Mouse (Mus musculus): ENCODE measurements around the gene Slc44a2. TPM values are rescaled to one million over a fixed set of nuclear protein-coding genes. Genes with fewer than 3 reads are reported as not detected.

Gene Slc44a2
- polyA plus RNA-seq, 1 experiment from 2014 or later: 58.6 TPM

DNA sequence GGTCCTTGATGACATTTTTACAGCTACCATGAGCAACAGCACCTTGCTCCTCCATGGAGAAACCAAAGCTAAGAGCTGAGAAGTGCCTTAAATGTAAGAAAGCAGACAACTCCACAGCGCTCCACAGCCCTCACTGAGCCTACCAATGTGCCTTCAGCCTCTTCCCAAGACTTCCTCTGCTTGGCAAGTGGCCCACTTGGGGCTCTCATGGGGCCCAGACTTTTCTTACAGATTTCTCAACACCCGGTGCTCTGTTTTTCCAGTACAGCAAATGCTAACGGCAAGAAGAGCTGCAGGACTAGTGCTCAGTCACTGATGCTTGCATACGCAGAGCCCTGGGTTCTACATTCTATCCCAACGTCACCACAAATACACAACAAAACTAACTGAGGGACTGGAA lies 42.7 kb upstream of the Slc44a2 start:
- no peak for DNase-seq (ENCODE audit: low spot score, missing footprints)
- no peak for ATAC-seq (ENCODE audit: low FRiP score)
- Histone ChIP-seq H3K9me3 (ENCODE audit: control insufficient read depth, low read length) (no peaks in the 10 kb centered on the region), H3K4me2 (no peak overlapping the region), H3K27me3 (ENCODE audit: control insufficient read depth, insufficient read depth, low read length) (no peaks in the 10 kb centered on the region), H3K4me1 (ENCODE audit: control insufficient read depth, insufficient read depth, low read length) (no peaks in the 10 kb centered on the region), H3K27ac (ENCODE audit: low read depth, low read length) (no peak overlapping the region), H3K9ac (ENCODE audit: low read length) (no peak overlapping the region), H3K4me3 (ENCODE audit: low read depth, low read length) (no peak overlapping the region), H3K36me3 (ENCODE audit: control insufficient read depth, insufficient read depth, low read length) (peaks cover 32% of the 10 kb centered on the region)
- WGBS: 95% methylated on average over 5 of the region's 5 CpGs

DNA sequence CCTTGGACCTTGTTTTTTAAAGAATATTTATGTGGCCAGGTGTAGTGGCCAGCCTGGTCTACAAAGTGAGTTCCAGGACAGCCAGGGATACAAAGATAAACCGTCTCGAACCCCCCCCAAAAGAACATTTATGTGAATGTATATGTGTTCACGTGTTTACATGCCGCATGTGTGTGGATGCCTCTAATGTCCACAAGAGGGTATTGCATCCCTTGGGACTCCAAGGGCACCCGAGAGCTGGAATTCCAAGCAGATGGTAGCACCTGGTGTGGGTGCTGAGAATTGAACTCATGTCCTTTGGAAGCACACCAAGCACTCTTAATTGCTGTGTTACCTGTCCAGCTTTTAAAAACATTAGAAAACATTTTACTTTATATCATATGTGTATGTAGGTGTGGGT lies 36.9 kb upstream of the Slc44a2 start:
- Histone ChIP-seq H3K36me3 (ENCODE audit: control insufficient read depth, insufficient read depth, low read length) (peaks cover 17% of the 10 kb centered on the region), H3K4me3 (ENCODE audit: low read depth, low read length) (no peak overlapping the region), H3K27ac (ENCODE audit: low read depth, low read length) (no peak overlapping the region), H3K4me1 (ENCODE audit: control insufficient read depth, insufficient read depth, low read length) (peaks cover 11% of the 10 kb centered on the region), H3K4me2 (no peak overlapping the region), H3K9ac (ENCODE audit: low read length) (no peak overlapping the region), H3K27me3 (ENCODE audit: control insufficient read depth, insufficient read depth, low read length) (no peaks in the 10 kb centered on the region), H3K9me3 (ENCODE audit: control insufficient read depth, low read length) (no peaks in the 10 kb centered on the region)
- 93% methylated on average over 5 of the region's 5 CpGs for WGBS
- DNase-seq (ENCODE audit: low spot score, missing footprints) (no peak), ATAC-seq (ENCODE audit: low FRiP score) (no peak)

DNA sequence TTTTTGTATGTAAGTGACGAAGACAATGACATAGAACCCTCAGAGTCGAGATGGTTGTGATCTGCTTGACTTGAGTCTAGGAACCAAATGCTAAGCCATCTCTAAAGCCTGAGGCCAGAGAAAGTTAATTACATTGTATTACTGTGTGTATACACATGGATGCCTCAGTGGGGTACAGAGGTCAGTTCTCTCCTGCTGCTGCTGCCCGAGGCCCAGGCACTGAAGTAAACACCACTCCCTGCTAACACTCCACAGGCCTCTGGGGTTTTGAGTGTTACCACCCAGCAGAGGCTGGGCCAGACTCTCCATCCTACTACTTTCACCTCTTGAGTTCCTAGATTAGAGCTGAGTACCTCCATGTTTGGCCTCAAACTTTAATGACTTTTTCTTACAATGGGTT lies 36.5 kb upstream of the Slc44a2 start:
- no peak overlapping the region for H3K9ac ChIP-seq (ENCODE audit: low read length)
- peaks cover 15% of the 10 kb centered on the region for H3K36me3 ChIP-seq (ENCODE audit: control insufficient read depth, insufficient read depth, low read length)
- no peak overlapping the region for H3K4me3 ChIP-seq (ENCODE audit: low read depth, low read length)
- DNase-seq (ENCODE audit: low spot score, missing footprints) (no peak), ATAC-seq (ENCODE audit: low FRiP score) (no peak)
- H3K4me2 ChIP-seq: no peak overlapping the region
- H3K4me1 ChIP-seq (ENCODE audit: control insufficient read depth, insufficient read depth, low read length): peaks cover 15% of the 10 kb centered on the region
- H3K27me3 ChIP-seq (ENCODE audit: control insufficient read depth, insufficient read depth, low read length): no peaks in the 10 kb centered on the region
- 89% methylated on average over 3 of the region's 3 CpGs for WGBS
- no peaks in the 10 kb centered on the region for H3K9me3 ChIP-seq (ENCODE audit: control insufficient read depth, low read length)
- no peak overlapping the region for H3K27ac ChIP-seq (ENCODE audit: low read depth, low read length)

DNA sequence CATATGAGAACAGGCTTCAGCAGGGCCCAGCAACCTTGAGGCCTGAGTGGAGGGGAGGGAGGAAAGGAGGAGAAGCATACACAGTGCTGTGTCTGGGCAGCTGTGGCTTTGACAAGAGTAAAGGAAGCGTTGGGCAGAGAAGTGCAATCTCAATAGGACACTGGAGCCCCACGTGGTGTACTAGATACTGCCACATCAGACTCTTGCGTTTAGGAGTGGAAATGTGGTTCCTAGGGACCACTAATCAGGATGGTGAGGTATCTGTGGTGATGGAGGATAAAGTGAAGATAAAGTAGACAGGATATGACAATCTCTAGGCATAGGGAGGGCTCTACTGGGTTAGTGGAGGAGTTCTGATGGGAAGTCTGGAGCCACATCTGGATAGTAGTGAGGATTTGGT lies 33.7 kb upstream of the Slc44a2 start:
- H3K36me3 ChIP-seq (ENCODE audit: control insufficient read depth, insufficient read depth, low read length): peaks cover 7% of the 10 kb centered on the region
- 73% methylated on average over 3 of the region's 3 CpGs for WGBS
- peak overlapping the region; percentile 86 for H3K4me2 ChIP-seq
- H3K9me3 ChIP-seq (ENCODE audit: control insufficient read depth, low read length): no peaks in the 10 kb centered on the region
- no peak overlapping the region for H3K27ac ChIP-seq (ENCODE audit: low read depth, low read length)
- no peak for ATAC-seq (ENCODE audit: low FRiP score)
- no peak for DNase-seq (ENCODE audit: low spot score, missing footprints)
- peak overlapping the region; percentile 84 for H3K9ac ChIP-seq (ENCODE audit: low read length)
- H3K4me3 ChIP-seq (ENCODE audit: low read depth, low read length): peak overlapping the region; percentile 83
- H3K27me3 ChIP-seq (ENCODE audit: control insufficient read depth, insufficient read depth, low read length): no peaks in the 10 kb centered on the region
- peaks cover 28% of the 10 kb centered on the region for H3K4me1 ChIP-seq (ENCODE audit: control insufficient read depth, insufficient read depth, low read length)

DNA sequence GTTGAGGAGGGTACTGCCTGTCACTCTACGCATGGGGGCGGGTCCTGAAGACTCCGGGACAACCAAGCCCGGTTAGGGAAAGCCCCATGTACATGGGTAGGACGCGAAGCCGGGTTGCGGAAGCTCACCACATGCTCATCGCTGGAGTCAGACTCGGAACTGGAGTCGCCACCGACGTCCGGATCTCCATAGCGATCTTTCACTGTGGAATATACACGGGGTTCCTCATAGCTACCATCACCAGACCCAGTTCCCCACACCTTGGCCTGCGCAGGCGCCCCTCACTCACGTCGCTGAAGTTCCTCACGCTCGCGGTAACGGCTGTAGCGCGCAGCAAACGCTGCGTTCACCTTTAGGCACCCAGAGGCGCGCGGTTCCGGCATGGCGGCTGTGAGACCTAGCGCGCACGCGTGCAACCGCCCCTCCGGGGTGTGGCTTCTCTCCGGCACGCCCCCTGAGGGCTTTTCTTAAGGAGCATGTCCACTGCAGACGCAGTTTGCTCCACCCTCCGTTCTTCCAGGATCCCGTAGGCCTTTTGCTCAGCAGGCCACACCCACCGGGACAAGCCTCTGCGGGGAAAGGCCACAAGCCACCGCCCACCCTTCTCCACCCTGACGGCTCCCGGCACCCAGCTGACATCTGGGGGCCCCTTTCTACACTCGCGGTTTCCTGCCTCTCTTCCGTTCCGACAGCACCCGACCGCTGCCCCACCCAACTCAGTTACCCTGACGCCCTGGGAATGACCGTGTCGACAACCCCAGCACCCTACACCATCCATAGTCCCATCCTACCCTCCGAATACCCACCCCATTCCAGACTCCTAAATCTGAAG lies 32.7 kb upstream of the Slc44a2 start, which contains the start of gene Kri1:
Gene Kri1 (minus strand): TSS at position 399 of the 832 bp plus-strand sequence.
- under 1% methylated on average over 59 of the region's 59 CpGs for WGBS
- Histone ChIP-seq H3K9ac (ENCODE audit: low read length) (peak within 1 kb of the TSS; percentile 84), H3K36me3 (ENCODE audit: control insufficient read depth, insufficient read depth, low read length) (peaks cover 7% of the 10 kb centered on the region; the same call in 1 of the 2 replicates), H3K27me3 (ENCODE audit: control insufficient read depth, insufficient read depth, low read length) (no peaks in the 10 kb centered on the region), H3K4me1 (ENCODE audit: control insufficient read depth, insufficient read depth, low read length) (peaks cover 30% of the 10 kb centered on the region), H3K27ac (ENCODE audit: low read depth, low read length) (peak within 1 kb of the TSS; percentile 48; the same call in 1 of the 2 replicates), H3K4me2 (peak within 1 kb of the TSS; percentile 86), H3K4me3 (ENCODE audit: low read depth, low read length) (peak within 1 kb of the TSS; percentile 83), H3K9me3 (ENCODE audit: control insufficient read depth, low read length) (no peaks in the 10 kb centered on the region)
- DNase-seq (ENCODE audit: low spot score, missing footprints) (peak; percentile 100), ATAC-seq (ENCODE audit: low FRiP score) (peak; percentile 68)

DNA sequence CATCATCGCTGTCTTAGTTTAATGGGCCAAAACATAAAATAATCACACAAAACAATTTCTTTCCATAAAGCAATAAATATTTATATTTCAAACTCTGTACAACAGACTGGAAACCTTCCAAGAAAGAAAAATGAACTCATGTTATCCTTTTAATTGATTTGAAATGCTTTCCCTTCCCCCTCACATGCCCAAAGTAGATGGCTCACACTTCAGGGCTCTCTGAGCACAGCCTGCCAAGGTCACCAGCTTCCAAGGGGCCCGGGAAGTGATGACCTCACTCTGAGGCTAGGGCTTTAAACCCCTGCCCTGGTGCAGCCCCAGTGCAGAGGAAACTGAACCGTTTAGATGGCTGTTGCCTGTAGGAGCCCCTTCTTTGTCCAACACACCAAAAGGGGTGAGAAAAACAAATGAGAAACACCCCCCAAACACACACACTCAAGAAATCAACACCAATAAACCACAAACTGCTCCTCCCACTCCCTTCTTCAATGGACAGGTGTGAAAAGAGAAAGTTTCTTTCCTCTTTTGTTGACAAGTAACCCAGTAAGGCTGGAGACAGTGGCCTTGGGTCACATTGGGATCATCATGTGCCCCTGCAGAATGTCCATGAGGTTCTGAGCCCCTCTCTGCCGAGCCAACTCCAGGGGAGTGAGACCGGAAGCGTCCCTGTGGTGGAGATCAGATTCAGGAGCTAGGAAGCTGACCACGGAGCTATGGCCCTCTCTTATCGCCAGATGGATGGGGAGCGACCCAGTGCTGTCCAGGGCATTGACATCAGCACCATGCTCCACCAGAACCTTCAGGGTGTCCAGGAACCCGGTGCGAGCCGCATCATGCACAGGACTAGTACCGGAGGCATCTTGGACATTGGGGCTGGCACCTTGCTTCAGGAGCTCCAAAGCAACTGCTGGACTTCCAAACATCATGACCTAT lies 31.8 kb upstream of the Slc44a2 start:
- WGBS: 80% methylated on average over 13 of the region's 13 CpGs
- H3K27ac ChIP-seq (ENCODE audit: low read depth, low read length): no peak overlapping the region; the same call in 1 of the 2 replicates

DNA sequence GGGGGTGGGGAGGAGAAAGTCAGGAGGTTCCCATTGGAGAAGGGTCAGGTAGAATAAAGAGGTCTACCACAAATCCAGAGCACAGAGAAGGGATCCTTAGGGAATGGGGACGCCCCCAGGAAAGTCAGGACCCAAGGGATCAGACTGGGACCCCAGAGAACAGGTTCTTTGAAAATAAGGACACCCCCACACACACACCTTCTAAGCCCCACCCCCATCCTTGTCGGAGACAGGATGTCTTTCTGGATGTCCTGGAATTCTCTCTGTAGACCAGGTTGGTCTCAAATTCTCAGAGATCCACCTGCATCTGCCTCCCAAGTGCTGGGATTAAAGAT lies 31.2 kb upstream of the Slc44a2 start:
- ATAC-seq (ENCODE audit: low FRiP score): no peak
- Histone ChIP-seq H3K4me1 (ENCODE audit: control insufficient read depth, insufficient read depth, low read length) (peaks cover 30% of the 10 kb centered on the region), H3K36me3 (ENCODE audit: control insufficient read depth, insufficient read depth, low read length) (peaks cover under 1% of the 10 kb centered on the region; the same call in 1 of the 2 replicates), H3K27me3 (ENCODE audit: control insufficient read depth, insufficient read depth, low read length) (no peaks in the 10 kb centered on the region), H3K27ac (ENCODE audit: low read depth, low read length) (no peak overlapping the region), H3K4me3 (ENCODE audit: low read depth, low read length) (peak overlapping the region; percentile 5; the same call in 1 of the 2 replicates), H3K9me3 (ENCODE audit: control insufficient read depth, low read length) (no peaks in the 10 kb centered on the region), H3K4me2 (peak overlapping the region; percentile 54), H3K9ac (ENCODE audit: low read length) (no peak overlapping the region)
- 89% methylated on average over 2 of the region's 2 CpGs for WGBS
- DNase-seq (ENCODE audit: low spot score, missing footprints): no peak

More for the DNA sequence above, 31.8 kb upstream of the Slc44a2 start:
- no peaks in the 10 kb centered on the region for H3K9me3 ChIP-seq (ENCODE audit: control insufficient read depth, low read length)
- H3K9ac ChIP-seq (ENCODE audit: low read length): no peak overlapping the region; the same call in 1 of the 2 replicates
- H3K4me2 ChIP-seq: peak overlapping the region; percentile 86
- H3K4me3 ChIP-seq (ENCODE audit: low read depth, low read length): peak overlapping the region; percentile 83
- H3K36me3 ChIP-seq (ENCODE audit: control insufficient read depth, insufficient read depth, low read length): peaks cover 6% of the 10 kb centered on the region; the same call in 1 of the 2 replicates
- H3K4me1 ChIP-seq (ENCODE audit: control insufficient read depth, insufficient read depth, low read length): peaks cover 30% of the 10 kb centered on the region
- ATAC-seq (ENCODE audit: low FRiP score) (no peak), DNase-seq (ENCODE audit: low spot score, missing footprints) (no peak)
- H3K27me3 ChIP-seq (ENCODE audit: control insufficient read depth, insufficient read depth, low read length): no peaks in the 10 kb centered on the region

DNA sequence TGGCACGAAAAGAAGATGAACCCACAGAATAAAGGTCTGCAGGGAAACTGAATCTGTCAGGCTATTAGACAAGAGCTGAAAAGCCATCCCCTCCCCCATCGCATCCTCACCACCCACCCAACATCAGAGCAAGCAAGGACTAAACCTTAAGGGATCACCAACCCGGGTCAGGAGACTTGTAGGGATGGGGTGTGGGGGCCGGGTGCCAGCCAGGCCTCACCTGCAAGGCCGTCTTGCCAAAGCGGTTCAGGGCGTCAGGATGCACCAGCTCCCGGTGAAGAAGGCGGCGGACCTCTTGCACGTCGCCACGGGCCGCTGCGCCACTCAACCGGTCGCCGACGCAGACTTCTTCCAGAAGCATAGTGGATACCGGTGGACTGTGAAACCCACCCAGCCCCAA lies 29.9 kb upstream of the Slc44a2 start:
- no peak for DNase-seq (ENCODE audit: low spot score, missing footprints)
- ATAC-seq (ENCODE audit: low FRiP score): no peak
- Histone ChIP-seq H3K27ac (ENCODE audit: low read depth, low read length) (peak overlapping the region; percentile 62), H3K36me3 (ENCODE audit: control insufficient read depth, insufficient read depth, low read length) (no peaks in the 10 kb centered on the region; the same call in 1 of the 2 replicates), H3K9me3 (ENCODE audit: control insufficient read depth, low read length) (no peaks in the 10 kb centered on the region), H3K4me3 (ENCODE audit: low read depth, low read length) (peak overlapping the region; percentile 71), H3K4me1 (ENCODE audit: control insufficient read depth, insufficient read depth, low read length) (peaks cover 30% of the 10 kb centered on the region), H3K4me2 (peak overlapping the region; percentile 54), H3K27me3 (ENCODE audit: control insufficient read depth, insufficient read depth, low read length) (no peaks in the 10 kb centered on the region), H3K9ac (ENCODE audit: low read length) (peak overlapping the region; percentile 73)
- under 1% methylated on average over 20 of the region's 20 CpGs for WGBS
